Mouse (Mus musculus): ENCODE results near the gene Zcchc12.
A peak's percentile ranks its signal among the peaks of the same experiment; 100 is the strongest.

The Zcchc12 gene

DNA sequence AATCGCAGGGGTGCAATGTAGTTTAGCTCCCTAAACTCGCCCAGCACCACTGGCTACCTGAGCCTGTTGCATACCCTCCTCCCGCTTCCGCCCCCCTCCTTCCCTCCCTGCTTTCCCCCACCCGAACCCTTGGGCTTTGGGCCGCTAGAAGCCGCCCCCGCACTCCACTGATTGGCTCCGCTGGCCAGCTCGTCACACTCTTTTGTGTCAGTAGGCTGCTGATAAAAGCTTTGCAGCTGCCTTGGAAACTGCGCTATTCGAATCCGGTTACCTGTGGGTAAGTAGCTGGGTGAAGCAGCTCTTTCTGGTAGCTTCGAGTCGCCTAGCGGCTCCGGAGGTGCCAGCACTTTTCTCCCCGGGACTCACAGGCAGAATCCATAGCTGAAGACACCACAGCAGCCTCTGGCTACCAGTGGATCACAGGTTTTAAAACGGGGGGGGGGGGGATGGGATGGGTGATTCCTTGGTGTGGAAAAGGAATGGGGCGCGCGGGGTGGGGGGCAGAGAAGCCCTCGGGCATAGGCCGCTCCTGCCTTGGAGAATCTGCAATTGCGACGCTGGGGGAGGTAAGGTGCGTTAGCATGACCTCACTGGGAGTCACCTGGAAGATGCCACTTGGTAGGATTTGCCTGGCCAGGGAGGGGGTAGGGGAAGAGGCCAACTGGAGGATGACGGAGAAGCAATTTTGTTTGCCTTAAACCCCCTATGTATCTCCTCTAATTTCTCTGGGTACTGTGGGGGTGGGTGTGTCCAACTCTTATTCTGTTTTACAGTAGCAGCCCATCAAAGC lies at the start of gene Zcchc12:
TSS of gene Zcchc12 (plus strand) at position 169 of the 790 bp plus-strand sequence.
- DNase-seq (ENCODE audit: low read depth, low spot score): no peak

DNA sequence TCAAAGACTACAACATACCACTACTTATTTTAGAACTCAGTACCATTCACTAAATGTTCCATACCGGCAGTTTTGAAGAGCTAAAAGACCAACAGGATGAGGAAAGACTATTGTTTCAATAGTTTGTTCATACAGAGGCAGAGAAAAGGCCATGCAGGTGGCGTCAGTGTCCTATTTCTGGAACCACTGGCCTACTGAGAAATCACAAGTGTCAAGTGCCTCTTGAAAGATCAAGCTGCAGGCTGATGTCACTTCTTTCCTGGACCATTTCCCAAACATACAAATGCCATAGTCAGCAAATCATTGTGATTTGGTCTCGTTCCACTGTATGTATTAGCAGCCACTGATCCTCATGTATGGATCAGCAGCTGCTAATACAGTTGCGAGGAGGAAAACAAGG lies 49.0 kb upstream of the Zcchc12 start:
- DNase-seq (ENCODE audit: low read depth, low spot score): no peak

DNA sequence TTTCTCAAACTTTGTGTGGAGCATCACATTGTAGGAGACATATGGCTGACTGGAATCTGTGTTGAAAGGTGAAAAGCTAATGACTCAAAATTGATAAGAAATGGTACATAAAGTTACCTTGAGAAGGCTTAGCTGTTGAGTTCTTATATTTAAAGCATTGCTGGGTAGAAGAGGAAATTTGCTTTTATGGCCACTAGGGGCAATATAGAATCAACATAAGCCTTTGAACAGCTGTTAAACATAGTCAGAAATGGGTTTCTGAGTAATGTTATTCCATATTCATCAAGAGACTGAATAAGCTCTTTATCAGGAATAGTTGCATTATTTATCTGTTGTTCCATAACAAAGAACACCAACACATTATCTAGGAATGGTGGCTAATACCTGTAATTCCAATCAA lies 45.6 kb upstream of the Zcchc12 start:
- DNase-seq (ENCODE audit: low read depth, low spot score): no peak

DNA sequence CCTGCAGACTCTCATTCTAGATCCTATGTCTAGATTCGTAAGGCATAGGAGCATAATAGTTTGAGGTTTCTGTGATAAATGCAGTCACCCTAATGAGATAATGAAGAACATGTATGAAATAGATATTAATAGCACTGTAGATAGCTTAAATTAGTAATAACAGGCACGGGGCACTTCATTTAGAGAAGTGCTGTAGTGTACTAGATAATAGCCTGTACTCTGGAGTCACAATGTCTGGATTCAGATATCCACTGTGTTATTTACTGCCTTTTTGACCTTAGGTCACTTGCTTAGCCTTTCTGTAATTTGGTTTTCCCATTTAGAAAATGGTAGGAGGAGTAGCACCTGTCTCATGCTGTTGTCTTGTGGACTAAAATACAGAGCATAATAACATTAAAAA lies 39.0 kb upstream of the Zcchc12 start:
- DNase-seq (ENCODE audit: low read depth, low spot score): no peak

DNA sequence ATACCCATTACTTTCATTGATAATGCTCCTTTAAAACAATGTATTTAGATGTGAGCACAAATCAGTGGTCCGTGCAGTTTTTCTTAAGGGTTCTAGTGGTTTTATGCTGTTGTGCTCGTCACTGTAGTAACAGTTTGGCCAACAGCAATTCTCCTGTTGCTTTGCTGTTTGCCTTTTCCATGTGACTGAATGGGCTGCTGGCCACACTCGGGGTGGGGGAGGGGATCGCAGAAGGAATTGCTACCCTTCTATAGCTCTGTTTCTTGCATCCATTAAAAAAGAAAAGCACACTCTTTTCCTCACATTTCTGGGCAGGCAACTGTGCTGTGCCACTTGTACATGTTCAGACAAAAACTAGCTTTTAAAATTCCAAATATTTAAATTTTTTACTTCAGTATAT lies 34.1 kb upstream of the Zcchc12 start:
- DNase-seq (ENCODE audit: low read depth, low spot score): no peak

DNA sequence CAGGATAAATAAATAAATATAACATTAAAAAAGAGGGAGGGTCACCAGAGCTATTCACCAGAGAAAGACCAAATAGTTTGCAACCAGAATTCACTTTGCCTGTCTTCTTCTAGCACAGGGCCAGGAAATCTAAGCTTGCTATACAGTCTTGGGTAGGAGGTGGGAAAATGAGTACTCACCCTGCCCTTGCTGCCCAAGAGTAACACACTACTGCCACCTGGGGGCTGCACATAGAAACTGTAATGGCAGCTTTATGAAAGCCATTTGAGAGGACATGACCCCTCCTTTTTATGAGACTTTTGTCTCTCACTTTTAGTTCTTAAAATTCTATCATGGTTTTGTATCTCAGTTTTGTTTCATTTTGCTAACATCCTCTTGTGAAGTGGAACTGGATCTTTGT lies 12.1 kb upstream of the Zcchc12 start:
- no peak for DNase-seq (ENCODE audit: low read depth, low spot score)

DNA sequence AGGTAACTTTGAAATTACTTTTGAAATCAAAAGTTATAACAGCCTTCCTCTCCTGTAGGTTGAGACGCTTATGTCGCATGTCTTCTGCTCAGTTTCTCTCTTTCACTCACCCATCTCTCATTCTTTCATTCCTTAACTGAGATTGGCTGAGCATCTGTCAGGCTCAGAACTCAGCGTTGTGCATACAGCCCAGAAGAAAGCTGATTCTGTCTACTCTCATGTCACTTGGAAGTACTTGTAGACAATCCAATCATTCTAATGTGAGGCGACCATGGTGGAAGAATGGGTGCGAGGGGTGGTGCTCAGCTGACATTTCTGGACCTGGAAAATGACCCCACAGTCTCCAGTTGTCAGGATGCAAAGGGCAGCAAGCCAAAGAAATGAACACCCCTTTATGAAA lies 9.7 kb upstream of the Zcchc12 start:
- no peak for DNase-seq (ENCODE audit: low read depth, low spot score)

DNA sequence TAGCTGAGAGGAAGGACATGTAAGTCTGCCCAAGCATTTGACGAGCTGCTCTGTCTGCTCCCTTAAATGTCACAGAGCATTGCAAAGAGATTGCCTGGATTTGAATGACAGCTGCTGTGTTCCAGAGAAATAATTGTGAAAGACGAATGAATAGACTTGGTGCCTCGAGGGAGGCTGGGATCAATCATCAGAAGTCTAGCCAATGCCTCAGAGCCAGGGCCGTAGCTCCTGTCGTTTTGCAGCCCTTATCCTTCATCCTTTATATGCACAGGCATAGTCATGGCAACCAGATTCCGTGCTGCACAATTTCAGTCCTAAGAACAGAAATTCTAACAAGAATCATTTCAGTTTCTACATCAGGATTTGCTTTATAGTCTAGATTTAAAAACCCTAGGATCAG lies 9.3 kb upstream of the Zcchc12 start:
- DNase-seq (ENCODE audit: low read depth, low spot score): no peak

DNA sequence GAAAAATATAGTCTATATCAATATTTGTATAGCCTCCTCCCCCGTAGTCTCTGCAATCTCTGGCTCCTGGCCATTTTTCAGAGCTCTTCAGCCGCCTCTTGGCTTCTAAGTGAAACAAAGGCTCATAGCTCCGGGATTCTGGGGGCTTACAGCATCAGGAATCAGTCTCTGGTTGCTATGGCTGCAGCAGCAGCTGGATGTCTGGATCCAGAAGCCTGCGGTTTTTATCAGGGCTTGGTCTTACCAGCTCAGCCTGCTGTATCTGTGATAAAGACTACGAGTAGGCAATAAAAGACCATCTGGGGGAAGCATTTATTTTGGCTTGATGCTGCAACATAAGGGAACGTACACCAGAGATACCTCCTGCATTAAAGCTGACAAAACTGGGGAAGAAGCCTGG lies 1.8 kb upstream of the Zcchc12 start:
- DNase-seq (ENCODE audit: low read depth, low spot score): no peak

DNA sequence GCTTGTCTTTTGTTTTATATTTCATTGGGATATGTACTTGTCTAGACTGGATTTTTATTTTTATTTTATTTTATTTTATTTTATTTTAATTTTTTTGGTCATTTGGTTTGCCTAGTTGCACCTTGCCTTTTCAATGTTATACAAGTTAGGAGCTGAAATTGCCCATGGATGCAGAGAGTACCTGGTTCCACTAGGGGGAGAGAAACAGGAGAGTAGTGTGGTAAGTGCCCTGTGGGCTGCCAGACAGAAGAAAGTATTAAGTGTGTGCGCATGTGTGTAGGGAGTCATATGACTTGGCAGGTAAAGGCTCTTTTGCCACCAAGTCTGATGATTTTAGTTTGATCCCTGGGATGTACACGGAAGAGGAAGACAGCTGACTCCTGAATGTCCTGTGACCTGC lies 13.8 kb downstream of the Zcchc12 start:
- DNase-seq (ENCODE audit: low read depth, low spot score): no peak

DNA sequence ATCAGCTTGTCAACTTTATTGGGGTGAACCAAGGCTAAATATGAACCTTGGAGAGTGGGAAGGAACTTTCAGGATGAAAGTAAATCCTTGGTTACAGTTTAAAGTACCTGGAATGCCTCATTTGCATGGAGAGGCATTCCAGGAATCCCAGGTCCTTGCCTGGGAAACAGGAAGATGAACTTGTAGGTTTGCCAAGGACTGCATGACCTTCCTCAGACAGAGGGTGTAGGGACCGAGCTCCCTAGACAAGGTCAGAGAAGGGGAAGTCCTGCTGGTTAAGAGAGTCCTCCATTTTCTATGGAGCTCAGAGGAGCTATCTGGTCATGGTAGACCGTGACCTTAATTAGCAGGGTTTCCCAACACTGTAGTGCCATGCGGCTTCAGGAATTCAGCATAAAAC lies 15.5 kb downstream of the Zcchc12 start:
- DNase-seq (ENCODE audit: low read depth, low spot score): no peak

DNA sequence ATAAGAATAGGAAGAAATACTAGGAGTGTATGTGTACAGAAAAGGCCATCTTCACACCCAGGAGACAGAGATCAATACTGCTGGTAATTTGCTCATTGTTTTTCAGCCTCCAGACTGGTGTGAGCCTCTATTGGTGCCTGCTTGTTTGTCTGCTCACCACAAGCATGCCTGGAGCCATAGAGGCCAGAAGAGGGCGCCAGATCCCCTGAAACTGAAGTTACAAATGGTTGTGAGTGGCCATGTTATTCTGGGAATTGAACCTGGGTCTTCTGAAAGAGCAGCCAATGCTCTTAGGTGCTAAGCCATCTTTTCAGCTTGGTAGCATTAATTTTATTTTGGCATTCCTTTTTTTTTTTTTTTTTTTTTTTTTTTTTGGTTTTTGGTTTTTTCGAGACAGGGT lies 25.7 kb downstream of the Zcchc12 start:
- DNase-seq (ENCODE audit: low read depth, low spot score): no peak

DNA sequence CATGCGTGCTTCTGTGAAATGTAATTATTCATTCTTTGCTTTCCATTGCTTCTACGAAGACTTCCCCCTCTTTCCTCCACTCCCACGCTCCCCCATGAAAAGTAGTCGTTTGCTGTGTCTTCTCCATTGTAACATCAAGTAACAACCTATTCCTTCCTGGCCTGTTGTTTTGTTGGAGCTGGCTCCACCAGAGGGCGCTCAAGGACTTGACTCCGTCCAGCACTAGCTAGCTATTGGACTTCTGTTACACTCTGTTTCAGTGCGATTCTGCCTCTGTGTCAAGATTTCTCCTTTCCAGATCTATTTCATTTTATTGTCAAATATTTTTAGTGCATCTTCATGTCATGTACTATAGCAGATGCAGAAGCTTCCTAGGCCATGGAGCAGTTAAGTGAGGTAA lies 30.1 kb downstream of the Zcchc12 start:
- DNase-seq (ENCODE audit: low read depth, low spot score): peak; percentile 34

DNA sequence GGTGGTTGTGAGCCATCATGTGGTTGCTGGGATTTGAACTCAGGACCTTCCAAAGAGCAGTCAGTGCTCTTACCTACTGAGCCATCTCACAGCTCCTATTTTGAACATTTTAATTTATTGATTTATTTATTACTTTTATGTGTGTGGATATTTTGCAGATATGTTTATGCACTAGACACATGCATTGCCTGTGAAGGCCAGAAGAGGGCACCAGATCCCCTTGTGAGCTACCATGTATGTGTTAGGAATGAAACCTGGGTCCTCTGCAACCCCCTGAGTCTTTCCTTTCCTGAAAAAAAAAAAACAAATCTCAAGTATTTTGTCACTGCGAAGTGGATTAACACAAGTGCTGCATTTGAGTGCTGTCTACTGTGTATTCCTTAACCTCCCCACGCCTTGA lies 30.9 kb downstream of the Zcchc12 start:
- peak; percentile 14 for DNase-seq (ENCODE audit: low read depth, low spot score)

DNA sequence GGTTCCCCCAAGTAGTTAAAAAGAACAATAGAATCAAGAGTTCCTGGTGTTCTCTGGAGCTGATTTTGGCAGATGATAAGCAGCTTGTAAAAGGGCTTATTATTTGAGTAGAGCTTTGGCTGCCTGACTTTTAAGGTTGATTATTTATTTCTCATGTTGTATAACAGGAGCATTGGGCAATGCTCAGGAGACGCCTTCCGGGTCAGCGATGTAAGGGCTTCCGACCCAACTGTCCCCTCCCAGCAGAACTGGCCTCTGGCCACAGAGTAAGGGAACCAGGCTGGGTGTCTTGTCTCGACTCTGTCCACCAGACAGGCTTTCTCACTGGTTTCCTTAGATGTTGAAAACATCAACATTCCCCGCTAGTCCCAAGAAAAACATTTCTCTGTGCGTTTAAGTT lies 33.2 kb downstream of the Zcchc12 start:
- DNase-seq (ENCODE audit: low read depth, low spot score): no peak

DNA sequence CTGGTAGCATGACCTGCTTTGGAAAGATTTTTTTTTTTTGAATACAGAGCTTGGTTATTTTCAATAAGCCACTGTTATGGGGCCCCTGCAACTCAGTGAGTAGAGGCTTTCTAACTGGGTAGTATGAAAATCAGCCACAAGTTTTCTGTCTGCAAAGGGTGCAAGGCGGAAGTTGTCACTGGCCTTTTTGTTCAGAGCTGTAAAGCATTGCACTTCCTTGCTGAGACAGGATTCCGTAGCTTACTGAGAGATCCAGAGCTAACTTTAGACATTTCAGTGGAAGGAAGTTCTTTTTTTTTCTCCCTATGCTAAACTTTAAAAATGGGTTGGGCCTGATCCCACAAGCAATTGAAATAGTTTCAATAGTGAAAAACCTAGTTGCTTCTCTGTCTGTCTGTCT lies 33.6 kb downstream of the Zcchc12 start:
- DNase-seq (ENCODE audit: low read depth, low spot score): no peak

DNA sequence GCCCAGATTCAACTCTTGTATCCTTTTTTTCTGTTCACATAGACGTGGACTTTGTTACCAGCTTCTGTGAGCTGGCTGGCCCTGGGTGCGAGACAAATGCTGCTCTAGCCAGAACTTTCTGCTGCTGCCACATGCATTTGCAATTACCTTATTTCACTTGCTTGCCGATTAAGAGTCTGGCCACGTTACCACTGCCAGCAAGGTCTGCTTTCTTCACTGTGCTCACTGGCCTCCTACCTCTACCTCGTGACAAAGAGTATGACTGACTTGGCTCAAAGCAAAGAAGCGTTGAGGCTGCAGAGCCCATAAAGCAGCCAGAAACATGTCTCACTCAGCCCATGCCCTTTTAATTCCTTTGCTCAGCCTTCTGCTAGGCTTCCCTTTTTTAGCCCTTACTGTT lies 39.9 kb downstream of the Zcchc12 start:
- no peak for DNase-seq (ENCODE audit: low read depth, low spot score)

Measured in embryo, embryonic 11.5 days (tissue).